Mouse (Mus musculus): ENCODE measurements around the gene Slc9b1.

DNA sequence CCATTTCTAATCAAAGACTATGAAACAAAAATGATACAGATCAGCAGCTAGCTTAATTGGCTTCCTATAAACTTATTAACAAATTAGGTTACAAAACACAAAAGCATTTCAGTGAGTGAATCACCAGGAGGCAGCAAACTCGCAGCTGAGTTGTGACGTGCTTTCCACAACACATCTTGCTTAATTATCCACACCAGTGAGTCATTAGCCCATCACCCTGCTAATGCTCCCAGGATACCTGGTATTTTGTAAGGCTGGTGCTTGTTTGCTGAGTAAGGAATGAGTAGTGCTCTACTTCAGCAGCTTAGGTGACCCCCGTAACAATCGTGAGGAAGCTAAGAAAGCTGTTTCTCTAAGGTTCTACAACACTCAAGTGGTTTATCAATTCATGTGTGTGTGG lies 56.8 kb downstream of the Slc9b1 start:
- TF ChIP-seq POLR2A (IDR thresholded peaks at IDR 0.05; ENCODE audit: borderline replicate concordance, insufficient read depth, low read length) (no peak), CTCF (IDR thresholded peaks at IDR 0.05; ENCODE audit: borderline replicate concordance, insufficient read depth, low read depth, low read length) (no peak)
